Mouse (Mus musculus) lung, postnatal 0 days (tissue): ENCODE data around the gene Ror2.

Source experiments
- CTCF ChIP-seq: IDR thresholded peaks from 2 replicates; pipeline ENCODE4 v1.5.1; 2016; ENCODE audit warnings: antibody characterized with exemption, mild to moderate bottlenecking
- EP300 ChIP-seq: IDR thresholded peaks from 2 replicates; pipeline ENCODE4 v1.6.1; 2016; ENCODE audit warnings: antibody characterized with exemption, mild to moderate bottlenecking, control low read depth

DNA sequence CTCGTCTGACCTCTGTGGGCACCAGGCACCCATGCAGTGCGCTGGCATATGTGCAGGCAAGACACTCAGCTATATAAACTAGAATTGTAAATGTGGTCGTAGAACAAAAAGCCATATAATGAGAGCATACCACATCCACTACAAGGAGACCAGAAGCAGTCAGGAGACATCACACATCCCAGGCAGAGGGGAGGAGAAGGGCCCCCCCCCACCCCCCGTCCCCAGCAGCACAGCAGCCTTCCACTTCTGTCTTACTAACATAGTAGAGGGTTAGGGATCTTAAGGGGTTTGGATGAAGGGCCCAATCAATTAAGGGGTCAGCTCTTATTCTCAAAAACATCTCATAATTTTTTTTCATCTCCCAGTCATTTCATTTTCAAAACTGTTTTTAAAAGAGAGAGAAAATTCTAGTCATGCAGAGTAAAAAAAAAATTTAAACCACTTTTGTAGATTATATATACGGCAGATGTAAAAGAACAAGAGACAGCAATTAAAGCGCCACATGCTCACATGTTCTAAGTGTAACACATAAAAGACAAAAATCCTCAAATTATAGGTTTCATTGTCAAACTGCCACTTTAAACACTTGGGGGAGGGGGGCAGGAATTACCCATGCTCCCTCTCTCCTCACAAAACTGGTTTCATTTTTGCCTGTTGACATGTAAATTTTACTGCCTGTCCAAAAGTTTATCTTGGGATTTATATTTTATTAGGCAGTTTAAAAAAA lies 89.8 kb downstream of the Ror2 start:
- TF ChIP-seq CTCF (no peak), EP300 (no peak)
